Mouse (Mus musculus) adrenal gland, postnatal 36 days (tissue): ENCODE data around the gene Myh6. TPM values are rescaled to one million over a fixed set of nuclear protein-coding genes. Genes with fewer than 3 reads are reported as not detected.

Source experiments
- microRNA-seq: library from miRNA; unstranded; fragments of <30 nt; microRNA quantifications from one replicate; pipeline ENCODE4 v1.2.0, GENCODE M21; 2021
- total RNA-seq, 2 experiments: library from RNA; stranded (reverse); gene quantifications; 2 replicates each; pipeline ENCODE4 v1.2.3; 2021

The Myh6 gene
- total RNA-seq, 2 experiments from 2014 or later: not detected

Small RNAs within 50 kb of the gene (microRNA-seq; reads per million reads assigned to microRNA genes)
- gene Mir208a (not detected), gene Mir208b (9.0 reads per million, percentile 22 among the genes with 10 or more reads in this experiment)

Other genes with a start within 250 kb of the Myh6 start
- 10 to 100 TPM; 28.1 to 56.8 TPM for gene Slc7a8, start 185.0 kb downstream of the Myh6 start, total RNA-seq
- gene Rnf212b, start 152.8 kb downstream of the Myh6 start, total RNA-seq: under 1 TPM; 0.43 to 0.56 TPM
- gene Homez, start 96.0 kb downstream of the Myh6 start, total RNA-seq: 10 to 100 TPM; 12.2 to 16.5 TPM
- gene Ppp1r3e, start 89.4 kb downstream of the Myh6 start, total RNA-seq: 10 to 100 TPM; 17.8 to 19.2 TPM
- 10 to 100 TPM; 54.3 to 57.2 TPM for gene Bcl2l2, start 83.5 kb downstream of the Myh6 start, total RNA-seq
- gene Gm20521, start 83.5 kb downstream of the Myh6 start, total RNA-seq: 1 to 10 TPM in 1 of 2 experiments, not detected in 1; 2.0 TPM
- 100 to 1,000 TPM; 167 to 173 TPM for gene Pabpn1, start 74.4 kb downstream of the Myh6 start, total RNA-seq
- gene Slc22a17, start 53.8 kb downstream of the Myh6 start, total RNA-seq: 10 to 100 TPM; 28.0 to 37.6 TPM
- 1 to 10 TPM; 2.5 to 3.0 TPM for gene Efs, start 40.8 kb downstream of the Myh6 start, total RNA-seq
- not detected for gene Il25, start 34.2 kb downstream of the Myh6 start, total RNA-seq
- under 1 TPM; 0.46 to 0.83 TPM for gene Cmtm5, start 30.7 kb downstream of the Myh6 start, total RNA-seq
- gene Gm17428, start 10.0 kb upstream of the Myh6 start, total RNA-seq: not detected
- under 1 TPM in 1 of 2 experiments, not detected in 1; 0.49 TPM for gene Myh7, start 27.7 kb upstream of the Myh6 start, total RNA-seq
- 10 to 100 TPM; 34.6 to 44.8 TPM for gene Ngdn, start 48.5 kb upstream of the Myh6 start, total RNA-seq
- gene Zfhx2, start 125.4 kb upstream of the Myh6 start, total RNA-seq: 1 to 10 TPM; 4.9 to 8.8 TPM
- 10 to 100 TPM; 12.9 to 18.6 TPM for gene Thtpa, start 127.9 kb upstream of the Myh6 start, total RNA-seq
- gene Ap1g2, start 139.7 kb upstream of the Myh6 start, total RNA-seq: 10 to 100 TPM; 23.5 to 27.2 TPM
- gene Jph4, start 150.0 kb upstream of the Myh6 start, total RNA-seq: 1 to 10 TPM; 2.2 to 2.3 TPM